Mouse (Mus musculus) heart, embryonic 12.5 days (tissue): ENCODE measurements around the gene Crtc3. TPM values are rescaled to one million over a fixed set of nuclear protein-coding genes. Genes with fewer than 3 reads are reported as not detected.

Source experiments
- ATAC-seq: fragments of 200-750 bp; cut with Nextera tagmentation; 2 replicates; pipeline ENCODE4 v1.8.0; 2017; ENCODE audit warnings: moderate TSS enrichment, moderate library complexity; ENCODE audit not compliant: insufficient number of reproducible peaks, low FRiP score
- H3K27ac ChIP-seq: fragments of 300-500 bp; sonication (generic); 2 replicates; pipeline ENCODE4 v1.5.1; 2016; ENCODE audit warnings: mild to moderate bottlenecking, moderate library complexity; ENCODE audit not compliant: poor library complexity, severe bottlenecking
- H3K27me3 ChIP-seq: fragments of 300-500 bp; sonication (generic); replicated peaks from 2 replicates; pipeline ENCODE4 v1.6.1; 2016; ENCODE audit warnings: mild to moderate bottlenecking, moderate library complexity
- H3K36me3 ChIP-seq: fragments of 300-500 bp; sonication (generic); 2 replicates; pipeline ENCODE4 v1.6.1; 2016; ENCODE audit warnings: mild to moderate bottlenecking, moderate library complexity
- H3K4me1 ChIP-seq: fragments of 300-500 bp; sonication (generic); replicated peaks from 2 replicates; pipeline ENCODE4 v1.6.1; 2016; ENCODE audit warnings: mild to moderate bottlenecking
- H3K4me2 ChIP-seq: fragments of 300-500 bp; sonication (generic); 2 replicates; pipeline ENCODE4 v1.6.1; 2016; ENCODE audit warnings: mild to moderate bottlenecking, moderate library complexity
- H3K4me3 ChIP-seq: fragments of 300-500 bp; sonication (generic); 2 replicates; pipeline ENCODE4 v1.5.1; 2016; ENCODE audit warnings: mild to moderate bottlenecking
- H3K9ac ChIP-seq: fragments of 300-500 bp; sonication (generic); 2 replicates; pipeline ENCODE4 v1.6.1; 2016; ENCODE audit warnings: mild to moderate bottlenecking, moderate library complexity
- H3K9me3 ChIP-seq: fragments of 300-500 bp; sonication (generic); replicated peaks from 2 replicates; pipeline ENCODE4 v1.6.1; 2016; ENCODE audit warnings: mild to moderate bottlenecking, moderate library complexity
- WGBS: fragments of 180-500 bp; shearing (Covaris S2); methylation state at CpG from one replicate; pipeline ENCODE4 v1.1.7; 2016; 5-methylcytosine and 5-hydroxymethylcytosine counted together
- polyA plus RNA-seq: library from polyadenylated mRNA; unstranded; fragments of >200 nt; fragmentation: Nextera tagmentation; extraction: Ambion mirVana; gene quantifications from 2 replicates; pipeline ENCODE4 v1.2.1, GENCODE M21; 2016

Gene Crtc3
- polyA plus RNA-seq, 1 experiment from 2014 or later: 16.9 TPM

DNA sequence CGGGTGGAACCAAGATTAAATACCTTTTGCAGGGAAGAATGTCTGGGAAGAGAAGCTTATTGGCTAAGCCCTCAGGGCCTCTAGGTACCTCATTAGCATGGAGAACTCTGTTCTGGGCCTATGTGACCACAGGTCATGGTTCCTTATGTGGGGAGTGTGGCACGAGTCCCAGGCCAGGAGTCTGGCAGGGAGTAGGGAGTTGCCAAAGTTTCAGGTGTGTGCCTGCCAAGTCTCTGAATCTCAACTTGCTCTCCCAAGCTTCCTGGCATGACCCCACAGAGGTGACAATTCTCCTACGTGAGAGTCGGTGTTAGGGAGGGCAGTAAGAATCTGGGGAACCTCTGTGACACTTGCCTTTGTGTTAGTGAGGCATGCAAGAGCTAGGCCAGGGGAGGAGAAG lies 131.5 kb downstream of the Crtc3 start:
- 69% methylated on average over 4 of the region's 4 CpGs for WGBS

DNA sequence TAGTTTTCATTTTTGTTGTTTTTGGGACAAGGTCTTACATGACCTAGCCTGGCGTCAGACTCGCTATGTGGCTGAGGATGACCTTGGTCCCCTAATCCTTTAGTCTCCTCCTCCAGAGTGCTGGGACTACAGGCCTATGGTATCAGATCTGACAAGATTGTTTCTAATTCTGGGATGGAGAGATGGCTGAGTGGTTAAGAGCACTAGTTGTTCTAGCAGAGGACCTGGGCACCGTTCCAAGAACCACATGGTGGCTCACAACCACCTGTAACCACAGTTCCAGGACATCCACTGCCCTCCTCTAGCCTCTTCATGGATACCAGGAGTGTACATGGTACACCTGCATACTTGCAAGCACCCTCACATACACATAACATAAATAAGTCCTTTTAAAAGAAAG lies 132.5 kb downstream of the Crtc3 start:
- ATAC-seq: no peak
- H3K9me3 ChIP-seq: no peaks in the 10 kb centered on the region
- peak overlapping the region; percentile 13; the same call in 1 of the 2 replicates for H3K27ac ChIP-seq
- no peak overlapping the region for H3K4me3 ChIP-seq
- H3K4me1 ChIP-seq: peaks cover 38% of the 10 kb centered on the region
- H3K9ac ChIP-seq: no peak overlapping the region
- H3K27me3 ChIP-seq: no peaks in the 10 kb centered on the region
- no peaks in the 10 kb centered on the region for H3K36me3 ChIP-seq
- 46% methylated on average over 3 of the region's 3 CpGs for WGBS
- H3K4me2 ChIP-seq: no peak overlapping the region

More for the DNA sequence above, 131.5 kb downstream of the Crtc3 start:
- ATAC-seq: no peak
- Histone ChIP-seq H3K9ac (no peak overlapping the region), H3K4me1 (peaks cover 38% of the 10 kb centered on the region), H3K27me3 (no peaks in the 10 kb centered on the region), H3K36me3 (no peaks in the 10 kb centered on the region), H3K4me2 (no peak overlapping the region), H3K4me3 (no peak overlapping the region), H3K27ac (no peak overlapping the region), H3K9me3 (no peaks in the 10 kb centered on the region)

DNA sequence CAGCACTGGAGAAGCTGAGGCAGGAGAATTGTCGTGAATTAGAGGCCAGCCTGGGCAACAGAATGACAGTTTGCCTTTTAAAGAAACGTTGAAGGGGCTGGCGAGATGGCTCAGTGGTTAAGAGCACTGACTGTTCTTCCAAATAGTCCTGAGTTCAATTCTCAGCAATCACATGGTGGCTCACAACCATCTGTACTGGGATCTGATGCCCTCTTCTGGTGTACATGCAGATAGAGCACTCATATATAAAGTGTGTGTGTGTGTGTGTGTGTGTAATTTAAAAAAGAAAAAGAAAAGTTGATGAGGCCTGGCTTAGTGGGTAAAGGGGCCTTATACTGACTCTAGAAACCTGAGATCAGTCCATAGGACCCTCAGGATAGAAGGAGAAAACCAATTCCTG lies 133.5 kb downstream of the Crtc3 start:
- Histone ChIP-seq H3K4me3 (no peak overlapping the region), H3K9ac (no peak overlapping the region), H3K27me3 (no peaks in the 10 kb centered on the region), H3K36me3 (no peaks in the 10 kb centered on the region), H3K4me2 (no peak overlapping the region), H3K4me1 (peaks cover 38% of the 10 kb centered on the region), H3K27ac (peak overlapping the region; percentile 39), H3K9me3 (no peaks in the 10 kb centered on the region)
- ATAC-seq: no peak
- WGBS: 67% methylated on average over 3 of the region's 3 CpGs

- H3K27me3 ChIP-seq: no peaks in the 10 kb centered on the region
- H3K36me3 ChIP-seq: no peaks in the 10 kb centered on the region
- H3K27ac ChIP-seq: peak overlapping the region; percentile 30; the same call in 1 of the 2 replicates
- no peaks in the 10 kb centered on the region for H3K9me3 ChIP-seq
- no peak overlapping the region for H3K4me2 ChIP-seq
- 59% methylated on average over 22 of the region's 22 CpGs for WGBS
- no peak for ATAC-seq
- peaks cover 38% of the 10 kb centered on the region for H3K4me1 ChIP-seq
- H3K9ac ChIP-seq: no peak overlapping the region
- no peak overlapping the region for H3K4me3 ChIP-seq
Observed at GRCm38 (mm10) chr7:80554180-80555021, 134.3 kb downstream of the Crtc3 start.

DNA sequence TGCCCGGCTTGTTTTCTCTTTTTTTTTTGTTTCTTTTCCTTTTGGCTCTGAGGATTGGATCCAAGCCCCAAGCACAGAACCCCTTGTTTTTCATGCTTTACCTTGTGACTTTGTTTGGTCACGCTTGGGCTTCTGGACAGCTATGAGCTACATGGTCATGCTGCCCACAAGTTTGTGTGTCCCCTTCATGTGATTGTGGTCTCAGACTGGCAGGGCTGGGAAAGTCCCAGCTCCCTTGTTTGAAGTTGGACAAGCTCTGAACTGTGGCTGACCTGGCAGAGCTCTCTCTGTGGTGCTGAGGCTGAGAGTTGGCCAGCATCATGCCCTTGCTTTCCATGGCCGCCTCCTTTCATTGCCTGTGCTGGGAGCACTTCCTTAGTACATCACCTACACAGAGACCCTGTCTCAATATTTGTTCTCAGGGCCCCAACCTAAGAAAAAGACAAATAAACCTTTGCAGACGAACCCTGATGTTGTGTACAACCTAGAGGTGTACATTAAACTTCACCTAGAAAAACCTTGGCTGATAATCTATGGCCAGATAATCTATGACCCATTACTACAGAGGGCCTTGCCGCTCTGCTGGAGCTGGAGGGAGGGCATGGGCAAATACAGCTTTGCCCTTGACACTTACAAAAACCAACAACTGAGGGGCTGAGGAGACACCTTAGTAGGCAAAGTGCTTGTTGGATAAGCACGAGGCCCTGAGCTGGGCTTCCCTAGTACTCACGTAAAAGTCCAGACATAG lies 140.0 kb downstream of the Crtc3 start:
- no peak for ATAC-seq
- H3K27ac ChIP-seq: no peak overlapping the region
- H3K36me3 ChIP-seq: no peaks in the 10 kb centered on the region
- no peaks in the 10 kb centered on the region for H3K27me3 ChIP-seq
- H3K9ac ChIP-seq: no peak overlapping the region
- no peak overlapping the region for H3K4me3 ChIP-seq
- no peaks in the 10 kb centered on the region for H3K4me1 ChIP-seq
- H3K9me3 ChIP-seq: no peaks in the 10 kb centered on the region
- no peak overlapping the region for H3K4me2 ChIP-seq
- WGBS: 79% methylated on average over 7 of the region's 7 CpGs

DNA sequence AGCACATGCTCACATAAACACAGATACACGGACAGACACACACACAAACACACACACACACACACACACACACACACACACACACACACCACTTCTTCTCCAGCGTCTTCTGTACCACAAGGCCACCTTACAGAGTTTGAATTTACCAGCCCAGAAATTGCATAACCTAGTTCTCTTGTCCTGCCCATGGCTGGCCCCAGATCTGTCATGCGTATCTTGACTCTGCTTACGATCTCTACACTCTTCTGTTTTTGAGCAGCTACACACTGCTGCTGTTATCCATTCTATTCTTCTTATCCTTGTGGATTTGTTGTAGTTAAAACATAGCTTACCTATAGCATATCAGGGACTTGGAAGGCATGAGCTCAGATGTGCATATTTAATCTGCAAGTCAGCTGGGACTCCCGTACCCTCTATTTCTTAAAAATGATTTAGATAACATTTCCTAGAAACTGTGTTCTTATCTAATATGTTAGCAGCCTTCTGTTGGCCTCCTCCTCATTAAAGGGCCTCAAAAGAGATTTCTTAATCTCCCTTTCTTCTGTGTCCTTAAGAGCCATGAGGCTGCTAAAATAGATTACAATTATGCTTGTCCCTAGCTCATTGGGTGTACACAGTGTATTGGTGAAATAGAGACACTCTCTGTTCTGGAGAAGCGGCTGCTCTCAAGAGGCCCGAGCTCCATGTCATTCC lies 146.4 kb downstream of the Crtc3 start:
- Histone ChIP-seq H3K4me1 (no peaks in the 10 kb centered on the region), H3K27ac (no peak overlapping the region), H3K4me2 (no peak overlapping the region), H3K9ac (no peak overlapping the region), H3K9me3 (no peaks in the 10 kb centered on the region), H3K27me3 (no peaks in the 10 kb centered on the region), H3K4me3 (no peak overlapping the region), H3K36me3 (no peaks in the 10 kb centered on the region)
- 58% methylated on average over 7 of the region's 7 CpGs for WGBS
- ATAC-seq: peak; percentile 57; the same call in 1 of the 2 replicates

DNA sequence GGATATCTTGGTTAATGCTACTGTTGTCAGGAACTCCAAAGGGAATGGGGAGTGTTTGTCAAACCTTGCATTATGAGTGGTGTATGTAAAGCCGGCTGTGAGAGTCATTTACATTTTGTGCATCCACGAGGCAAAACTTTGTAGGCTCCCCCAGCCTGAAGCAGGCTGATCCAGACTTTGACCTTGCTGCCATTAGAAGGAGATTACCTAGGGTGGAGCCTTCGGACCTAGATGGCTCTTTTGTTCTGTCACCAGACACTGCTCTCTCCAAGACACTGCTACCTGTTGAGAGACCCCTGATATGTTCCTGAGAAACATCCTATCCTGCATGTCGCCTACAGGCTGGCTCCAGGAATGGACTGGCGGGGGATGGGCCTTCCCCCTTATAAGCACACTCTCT lies 149.1 kb downstream of the Crtc3 start:
- H3K4me3 ChIP-seq: no peak overlapping the region
- no peak for ATAC-seq
- H3K9ac ChIP-seq: no peak overlapping the region
- no peaks in the 10 kb centered on the region for H3K36me3 ChIP-seq
- H3K27me3 ChIP-seq: no peaks in the 10 kb centered on the region
- H3K9me3 ChIP-seq: no peaks in the 10 kb centered on the region
- H3K4me2 ChIP-seq: no peak overlapping the region
- no peak overlapping the region for H3K27ac ChIP-seq
- no peaks in the 10 kb centered on the region for H3K4me1 ChIP-seq
- WGBS: 59% methylated on average over 5 of the region's 5 CpGs

Other genes starting within 250 kb of the Crtc3 start
- 26.7 and 29.7 TPM in 2 replicates for gene Blm, start 153.8 kb downstream of the Crtc3 start, polyA plus RNA-seq
- gene Iqgap1, start 137.1 kb upstream of the Crtc3 start, polyA plus RNA-seq: 41.3 and 42.0 TPM in 2 replicates
- 2.0 and 2.4 TPM in 2 replicates for gene Zscan2, start 172.0 kb upstream of the Crtc3 start, polyA plus RNA-seq
- 18.8 and 19.9 TPM in 2 replicates for gene Wdr73, start 212.4 kb upstream of the Crtc3 start, polyA plus RNA-seq
- 3.6 and 3.7 TPM in 2 replicates for gene Nmb, start 216.2 kb upstream of the Crtc3 start, polyA plus RNA-seq